Mouse (Mus musculus): ENCODE measurements around the gene Usp16. TPM values are rescaled to one million over a fixed set of nuclear protein-coding genes. Genes with fewer than 3 reads are reported as not detected.

Usp16 gene
- polyA plus RNA-seq, 1 experiment from 2014 or later, result 35.3 TPM

Other genes with a start within 250 kb of the Usp16 start
- 19.2 and 19.9 TPM in 2 replicates for gene N6amt1, start 100.5 kb upstream of the Usp16 start, polyA plus RNA-seq (2015; fragmentation: Nextera tagmentation; extraction: Ambion mirVana)
- gene Ltn1, start 22.1 kb upstream of the Usp16 start, polyA plus RNA-seq (2015; fragmentation: Nextera tagmentation; extraction: Ambion mirVana), result 27.9 and 28.8 TPM in 2 replicates
- 10.7 and 12.0 TPM in 2 replicates for gene Rwdd2b, start 14.1 kb upstream of the Usp16 start, polyA plus RNA-seq (2015; fragmentation: Nextera tagmentation; extraction: Ambion mirVana)
- gene Cct8, start 41.2 kb downstream of the Usp16 start, polyA plus RNA-seq (2015; fragmentation: Nextera tagmentation; extraction: Ambion mirVana), result 364 and 381 TPM in 2 replicates
- 0.40 and 0.59 TPM in 2 replicates for gene Map3k7cl, start 98.6 kb downstream of the Usp16 start, polyA plus RNA-seq (2015; fragmentation: Nextera tagmentation; extraction: Ambion mirVana)
- gene Bach1, start 244.2 kb downstream of the Usp16 start, polyA plus RNA-seq (2015; fragmentation: Nextera tagmentation; extraction: Ambion mirVana), result 8.5 and 9.6 TPM in 2 replicates